Mouse (Mus musculus) G1E (cell line): ENCODE results near the gene Lrmda.

Experiments used
- CTCF ChIP-seq: IDR thresholded peaks from 2 replicates; pipeline ENCODE4 v1.5.1; 2012; ENCODE audit warnings: low read depth, low read length, inconsistent platforms, mixed read lengths
- GATA1 ChIP-seq: IDR thresholded peaks from 2 replicates; pipeline ENCODE4 v1.6.1; 2012; ENCODE audit warnings: borderline replicate concordance, low read length, inconsistent platforms, mixed read lengths
- TAL1 ChIP-seq: conservative IDR thresholded peaks from 2 replicates; pipeline ENCODE4 v1.6.1; 2012; ENCODE audit warnings: low read depth, low read length, inconsistent platforms, mixed read lengths

DNA sequence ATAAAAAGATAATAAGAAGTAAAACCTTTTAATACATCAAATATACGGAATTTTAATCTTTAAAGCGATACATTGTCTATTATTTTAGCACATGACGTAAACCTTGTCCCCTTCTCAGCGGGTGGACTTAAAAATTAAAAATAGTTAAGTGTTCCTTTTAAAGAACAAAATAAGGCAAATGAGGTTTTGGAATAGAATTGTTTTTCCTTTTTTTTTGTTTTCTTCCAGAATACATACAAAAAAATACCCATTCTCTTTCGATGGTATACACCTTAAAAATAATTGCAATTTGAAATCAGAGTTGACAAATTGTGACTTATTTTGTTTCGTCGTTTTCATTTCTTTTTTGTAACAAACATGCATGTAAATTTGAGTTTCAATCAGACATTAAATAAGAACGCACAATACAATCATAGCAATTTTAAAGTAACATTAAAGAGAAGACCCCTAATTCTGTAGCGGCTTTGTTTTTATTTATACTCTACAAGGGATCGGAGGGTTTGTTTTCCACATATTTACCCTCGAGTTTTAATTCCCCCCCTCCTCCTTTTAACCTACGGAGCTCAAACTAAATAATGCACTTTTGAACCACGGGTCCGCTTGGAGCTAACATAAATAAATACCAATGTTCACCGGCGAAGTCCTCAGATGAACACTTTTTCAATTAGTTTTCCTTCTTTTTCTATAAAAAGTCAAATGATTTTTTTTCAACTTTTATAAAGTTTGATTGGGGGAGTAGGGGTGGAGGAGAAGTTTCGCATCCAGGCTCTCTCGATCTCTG lies 35.4 kb upstream of the Lrmda start:
- no peak for TF ChIP-seq GATA1
- no peak for TF ChIP-seq CTCF
- no peak for TF ChIP-seq TAL1
